Mouse (Mus musculus) subcutaneous adipose tissue, adult 2 months (tissue): ENCODE measurements around the gene Cbx6. TPM values are rescaled to one million over a fixed set of nuclear protein-coding genes. Genes with fewer than 3 reads are reported as not detected.

Source experiments
- polyA plus RNA-seq: library from polyadenylated mRNA; depleted of rRNA; stranded (reverse); fragments of >200 nt; gene quantifications from 2 replicates; pipeline ENCODE4 v1.2.3, GENCODE M21; 2012; ENCODE audit warnings: low replicate concordance; rRNA removed

Cbx6 gene
- polyA plus RNA-seq: 36.5 and 153 TPM in 2 replicates

DNA sequence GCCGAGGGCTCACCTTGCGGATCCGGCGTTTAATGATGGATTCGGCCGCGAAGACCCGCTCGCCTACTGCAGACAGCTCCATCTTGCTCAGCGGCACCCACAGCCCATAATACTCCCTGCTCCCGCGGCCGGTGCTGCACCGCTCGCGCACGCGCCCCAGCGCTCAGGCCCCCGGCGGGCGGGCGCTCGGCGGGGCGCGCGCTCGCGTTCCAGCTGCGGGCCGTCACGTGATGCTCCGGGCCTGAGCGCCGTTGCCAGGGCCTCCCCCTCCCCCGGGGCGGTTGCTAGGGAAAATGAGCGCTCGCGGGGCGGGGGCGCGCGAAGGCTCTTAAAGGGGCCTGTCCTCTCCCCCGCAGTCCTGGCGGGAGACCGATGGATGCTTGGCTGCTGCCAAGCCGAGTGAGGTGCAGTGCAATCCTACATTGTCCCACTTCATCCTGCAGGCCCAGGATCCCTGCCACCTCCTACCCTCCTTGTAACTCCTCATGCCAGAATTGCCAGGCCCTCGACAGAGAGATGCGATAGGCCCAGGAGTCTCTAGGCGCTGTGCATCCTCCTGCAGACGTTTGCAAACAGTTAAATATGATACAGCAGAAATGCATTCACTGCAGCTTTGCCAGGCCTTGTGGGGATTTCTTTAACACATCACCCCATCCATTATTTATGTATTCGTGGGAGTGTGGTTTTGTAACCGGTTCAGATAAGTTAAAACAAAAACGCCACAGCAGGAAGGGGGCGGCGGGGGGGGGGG is at the start of gene Cbx6, which contains the start of gene Npcd:
Gene Cbx6 (minus strand): TSS at position 559 of the 751 bp plus-strand sequence.
Gene Npcd (minus strand): TSS at position 108 of the 751 bp plus-strand sequence.

DNA sequence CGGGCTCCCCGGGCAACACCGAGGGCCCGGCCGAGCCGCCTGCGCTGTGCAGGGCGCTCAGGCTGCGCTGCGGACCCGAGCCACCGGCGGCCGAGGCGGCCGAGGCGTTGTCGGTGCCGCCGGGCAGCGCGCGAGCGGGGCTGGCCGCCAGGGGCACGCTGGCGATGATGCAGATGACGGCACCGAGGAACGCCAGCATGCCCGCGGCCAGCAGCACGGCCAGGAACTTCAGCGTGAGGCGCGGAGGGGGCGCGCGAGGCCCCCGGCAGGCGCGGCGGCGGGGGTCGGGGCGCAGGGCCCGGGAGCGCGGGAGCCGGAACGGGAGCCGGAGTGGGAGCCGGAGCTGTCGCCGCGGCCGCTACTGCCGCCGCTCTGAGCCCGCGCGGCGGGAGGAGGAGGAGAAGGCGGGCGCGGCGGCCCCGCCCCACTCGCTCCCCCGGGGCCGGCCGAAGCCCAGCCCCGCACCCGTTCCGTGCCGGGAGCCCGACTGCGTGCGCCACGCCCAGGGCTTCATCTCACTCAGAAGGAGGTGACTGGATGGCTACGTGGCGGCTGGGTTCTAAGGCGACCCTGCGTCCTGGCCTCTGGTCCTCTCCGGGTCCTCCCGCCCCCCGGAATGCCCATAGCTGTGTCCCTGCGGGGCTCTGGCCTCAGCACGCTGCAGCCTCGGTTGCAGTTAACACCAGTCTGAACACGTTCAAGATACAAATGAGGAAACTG is 30.0 kb downstream of the Cbx6 start, which contains the start of gene Nptxr:
Gene Nptxr (minus strand): TSS at position 415 of the 720 bp plus-strand sequence.

GRCm38 (mm10) chr15:79777749-79778148 is 56.7 kb downstream of the Cbx6 start, which contains the start of gene Dnal4:
Gene Dnal4 (minus strand): TSS chr15:79777849.

Other genes starting within 250 kb of the Cbx6 start
- 0.11 and 0.93 TPM in 2 replicates for gene Dmc1, start 229.6 kb downstream of the Cbx6 start, polyA plus RNA-seq
- 1.5 and 2.9 TPM in 2 replicates for gene Fam227a, start 175.7 kb downstream of the Cbx6 start, polyA plus RNA-seq
- gene Cby1, start 175.5 kb downstream of the Cbx6 start, polyA plus RNA-seq: 10.0 and 15.2 TPM in 2 replicates
- gene Tomm22, start 163.8 kb downstream of the Cbx6 start, polyA plus RNA-seq: 44.8 and 56.3 TPM in 2 replicates
- gene Josd1, start 146.8 kb downstream of the Cbx6 start, polyA plus RNA-seq: 24.4 and 34.9 TPM in 2 replicates
- gene Gtpbp1, start 143.8 kb downstream of the Cbx6 start, polyA plus RNA-seq: 27.3 and 47.4 TPM in 2 replicates
- gene Sun2, start 92.2 kb downstream of the Cbx6 start, polyA plus RNA-seq: 90.4 and 103 TPM in 2 replicates
- gene Dnal4, start 56.8 kb downstream of the Cbx6 start, polyA plus RNA-seq: 32.6 and 59.1 TPM in 2 replicates
- gene Nptxr, start 29.9 kb downstream of the Cbx6 start, polyA plus RNA-seq: 1.6 and 6.3 TPM in 2 replicates
- 0.39 TPM in 1 of 2 replicates, not detected in the other for gene Npcd, start 451 bp downstream of the Cbx6 start, polyA plus RNA-seq
- gene Apobec3, start 57.0 kb upstream of the Cbx6 start, polyA plus RNA-seq: 41.3 and 41.4 TPM in 2 replicates
- gene Cbx7, start 136.4 kb upstream of the Cbx6 start, polyA plus RNA-seq: 26.7 and 34.0 TPM in 2 replicates
- 35.6 and 65.6 TPM in 2 replicates for gene Pdgfb, start 180.3 kb upstream of the Cbx6 start, polyA plus RNA-seq